Mouse (Mus musculus) myocyte (in vitro differentiated cells): Measurements from ENCODE around the gene Sync.

Experiments used
- CEBPB ChIP-seq: IDR thresholded peaks from 2 replicates; pipeline ENCODE4 v1.6.1; 2011; ENCODE audit warnings: mild to moderate bottlenecking, moderate library complexity; ENCODE audit not compliant: poor library complexity, insufficient read depth, severe bottlenecking
- E2F4 ChIP-seq: IDR thresholded peaks from one replicate; pipeline ENCODE4 v1.6.1; 2011; ENCODE audit warnings: mild to moderate bottlenecking, control low read depth, moderate library complexity; ENCODE audit not compliant: insufficient read depth
- MYOD1 ChIP-seq, 3 experiments: IDR thresholded peaks; one replicate each; pipeline ENCODE4 v1.6.1; 2011; ENCODE audit warnings: control low read depth in 2 of 3, low read depth in 2 of 3, mild to moderate bottlenecking in 2 of 3, moderate library complexity in 1 of 3; ENCODE audit not compliant: insufficient read length in 2 of 3, control insufficient read depth in 1 of 3
- POLR2A ChIP-seq: IDR thresholded peaks from one replicate; pipeline ENCODE4 v1.6.1; 2011; ENCODE audit warnings: low read depth, mild to moderate bottlenecking, control low read depth, moderate library complexity; ENCODE audit not compliant: insufficient read length
- REST ChIP-seq: IDR thresholded peaks from one replicate; pipeline ENCODE4 v1.6.1; 2011; ENCODE audit warnings: mild to moderate bottlenecking, control low read depth, moderate library complexity; ENCODE audit not compliant: insufficient read depth, insufficient read length
- USF1 ChIP-seq: IDR thresholded peaks from one replicate; pipeline ENCODE4 v1.6.1; 2011; ENCODE audit warnings: low read depth, mild to moderate bottlenecking, control low read depth, moderate library complexity

DNA sequence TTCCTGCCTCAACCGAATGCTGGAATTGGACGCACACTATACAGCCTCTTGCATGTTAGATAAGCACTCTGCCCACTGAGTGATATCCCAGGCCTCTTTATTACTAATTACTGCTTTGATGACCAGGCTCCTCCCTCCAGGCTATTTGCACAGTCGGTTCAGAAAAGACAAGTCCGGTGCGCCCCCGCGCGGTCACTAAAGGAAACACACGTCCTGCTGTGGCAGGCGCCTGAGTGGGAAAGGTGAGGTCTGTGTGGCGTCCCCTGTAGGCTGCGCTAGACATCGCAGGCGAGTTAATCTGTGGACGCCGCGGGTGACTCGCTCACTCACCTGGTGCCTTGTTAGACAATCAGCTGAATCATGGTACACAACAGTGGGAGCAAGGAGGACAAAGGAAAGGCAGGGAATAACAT lies 11.0 kb upstream of the Sync start:
- TF ChIP-seq MYOD1 (IDR thresholded peaks at IDR 0.05; ENCODE audit: control insufficient read depth in 1 of 3, insufficient read length in 2 of 3, low read depth in 2 of 3) (no peak), CEBPB (no peak), USF1 (no peak), POLR2A (no peak), REST (no peak), E2F4 (no peak)
